In genomic region chr2:172501341-172501740, GRCm38 (mm10) we compare ENCODE assay signal across 8 mouse cellular contexts. TPM values are rescaled to one million over a fixed set of nuclear protein-coding genes. Genes with fewer than 3 reads are reported as not detected.
DNase-seq lines count a peak whose midpoint lies in the region; ATAC-seq and TF ChIP-seq lines count a peak whose summit lies in the region.

No protein-coding gene starts in this region.

- no peaks in the 10 kb centered on the region for H3K9me3 ChIP-seq in liver, postnatal 0 days (ENCODE audit: low read length)
- H3K9me3 ChIP-seq in stomach, postnatal 0 days (ENCODE audit: control insufficient read depth, low read length) = no peaks in the 10 kb centered on the region

- no peak overlapping the region for H3K4me3 ChIP-seq in embryonic fibroblast, embryonic 13.5 days (ENCODE audit: insufficient read depth, low read length)
- no peak overlapping the region for H3K4me3 ChIP-seq in liver, postnatal 0 days (ENCODE audit: low read depth, low read length)
- H3K4me3 ChIP-seq in stomach, postnatal 0 days (ENCODE audit: low read depth, low read length) = no peak overlapping the region

- no peak overlapping the region for H3K27ac ChIP-seq in embryonic fibroblast, embryonic 13.5 days (ENCODE audit: insufficient read depth, low read length)
- no peak overlapping the region for H3K27ac ChIP-seq in liver, postnatal 0 days (ENCODE audit: low read depth)
- H3K27ac ChIP-seq in stomach, postnatal 0 days (replicated peaks) = no peak overlapping the region

- peak; percentile 63 to 71 for DNase-seq in cerebellum, postnatal 10 days
- no peak for DNase-seq in cerebellum, adult 9-11 months
- peak; percentile 47 for DNase-seq in right cerebral cortex, postnatal 4 days
- DNase-seq in right cerebral cortex, postnatal 36 days (ENCODE audit: low spot score in 2 of 2) = no peak
- DNase-seq in liver, postnatal 0 days = peak; percentile 71
- peak; percentile 58 for DNase-seq in stomach, postnatal 0 days (ENCODE audit: low spot score)
- DNase-seq in frontal cortex, postnatal 25 days (ENCODE audit: low spot score in 2 of 2) = no peak

- no peak for TF ChIP-seq POLR2A in embryonic fibroblast, embryonic 13.5 days (IDR thresholded peaks at IDR 0.05; ENCODE audit: low read depth, low read length)

- H3K27me3 ChIP-seq in liver, postnatal 0 days (ENCODE audit: insufficient read depth, low read length) = no peaks in the 10 kb centered on the region
- H3K27me3 ChIP-seq in stomach, postnatal 0 days (ENCODE audit: control insufficient read depth, insufficient read depth, low read length) = no peaks in the 10 kb centered on the region

- no peak for TF ChIP-seq EP300 in liver, postnatal 0 days (IDR thresholded peaks at IDR 0.05; ENCODE audit: low read depth)
- no peak for TF ChIP-seq EP300 in stomach, postnatal 0 days (optimal IDR thresholded peaks at IDR 0.05)

- H3K36me3 ChIP-seq in liver, postnatal 0 days (replicated peaks; ENCODE audit: insufficient read depth, low read length) = no peaks in the 10 kb centered on the region
- H3K36me3 ChIP-seq in stomach, postnatal 0 days (ENCODE audit: control insufficient read depth, insufficient read depth, low read length) = no peaks in the 10 kb centered on the region

- no peak overlapping the region for H3K9ac ChIP-seq in liver, postnatal 0 days (replicated peaks)
- H3K9ac ChIP-seq in stomach, postnatal 0 days (ENCODE audit: low read length) = no peak overlapping the region

- 3% methylated on average over 4 of the region's 4 CpGs for WGBS in liver, postnatal 0 days (ENCODE audit: insufficient replicate concordance)
- 9% methylated on average over 4 of the region's 4 CpGs for WGBS in stomach, postnatal 0 days

- no peak overlapping the region for H3K4me2 ChIP-seq in liver, postnatal 0 days (ENCODE audit: low read depth, low read length)
- no peak overlapping the region for H3K4me2 ChIP-seq in stomach, postnatal 0 days (replicated peaks; ENCODE audit: low read depth)

- peak; percentile 63; the same call in 1 of the 2 replicates for TF ChIP-seq CTCF in embryonic fibroblast, embryonic 13.5 days (IDR thresholded peaks at IDR 0.05; ENCODE audit: borderline replicate concordance, insufficient read depth, low read length)
- TF ChIP-seq CTCF in liver, postnatal 0 days (IDR thresholded peaks at IDR 0.05; ENCODE audit: low read depth) = peak; percentile 89
- TF ChIP-seq CTCF in stomach, postnatal 0 days (IDR thresholded peaks at IDR 0.05; ENCODE audit: low read depth) = peak; percentile 87

- ATAC-seq in liver, postnatal 0 days = 0 out of 2 replicates have a peak, but pooled peaks have one; percentile 13
- no peak for ATAC-seq in stomach, postnatal 0 days (ENCODE audit: low FRiP score, low TSS enrichment)

- H3K4me1 ChIP-seq in embryonic fibroblast, embryonic 13.5 days (ENCODE audit: control insufficient read depth, insufficient read depth, low read length) = no peaks in the 10 kb centered on the region
- no peaks in the 10 kb centered on the region for H3K4me1 ChIP-seq in liver, postnatal 0 days (ENCODE audit: insufficient read depth)
- H3K4me1 ChIP-seq in stomach, postnatal 0 days (replicated peaks; ENCODE audit: control insufficient read depth, insufficient read depth) = no peaks in the 10 kb centered on the region

RNA-seq across cellular contexts. Expression of gene Fam209, which starts 29.0 kb away (rescaled TPM):
- 0.72 TPM in 1 of 2 replicates, not detected in the other for polyA plus RNA-seq in embryonic fibroblast, embryonic 13.5 days (2011; ENCODE audit: insufficient read length, low read depth, missing spikeins)
- polyA plus RNA-seq in liver, postnatal 0 days (2015; fragmentation: Nextera tagmentation; extraction: Ambion mirVana) = not detected in 2 replicates
- 0.15 and 0.33 TPM in 2 replicates for polyA plus RNA-seq in stomach, postnatal 0 days (2015; fragmentation: Nextera tagmentation; extraction: Ambion mirVana)

RNA-seq across cellular contexts. Expression of gene Gcnt7, which starts 42.9 kb away (rescaled TPM):
- not detected in 2 replicates for polyA plus RNA-seq in embryonic fibroblast, embryonic 13.5 days (2011; ENCODE audit: insufficient read length, low read depth, missing spikeins)
- polyA plus RNA-seq in liver, postnatal 0 days (2015; fragmentation: Nextera tagmentation; extraction: Ambion mirVana) = 0.25 and 0.40 TPM in 2 replicates
- polyA plus RNA-seq in stomach, postnatal 0 days (2015; fragmentation: Nextera tagmentation; extraction: Ambion mirVana) = 0.38 and 0.44 TPM in 2 replicates

RNA-seq across cellular contexts. Expression of gene Tfap2c, which starts 48.1 kb away (rescaled TPM):
- not detected in 2 replicates for polyA plus RNA-seq in embryonic fibroblast, embryonic 13.5 days (2011; ENCODE audit: insufficient read length, low read depth, missing spikeins)
- not detected in 2 replicates for polyA plus RNA-seq in liver, postnatal 0 days (2015; fragmentation: Nextera tagmentation; extraction: Ambion mirVana)
- 9.7 and 12.5 TPM in 2 replicates for polyA plus RNA-seq in stomach, postnatal 0 days (2015; fragmentation: Nextera tagmentation; extraction: Ambion mirVana)

Comparison
In these comparisons a context has a peak if more than half of its experiments do, and no peak if none do; other contexts are left out.
1. DNase-seq: peak in cerebellum, postnatal 10 days (2 of 2), right cerebral cortex, postnatal 4 days (single experiment), liver, postnatal 0 days (single experiment) and stomach, postnatal 0 days (single experiment); none in cerebellum, adult 9-11 months (single experiment), right cerebral cortex, postnatal 36 days (0 of 2) and frontal cortex, postnatal 25 days (0 of 2).
2. Peak in every context shown above with its lines, with median percentiles within 50 percentile points of each other: CTCF ChIP-seq.